Mouse (Mus musculus): Measurements from ENCODE around the gene Cdon.
A peak's percentile ranks its signal among the peaks of the same experiment; 100 is the strongest.

Cdon gene

GRCm38 (mm10) chr9:35493733-35494092, 72.8 kb downstream of the Cdon start:
- no peak for DNase-seq (ENCODE audit: low spot score in 2 of 2)

GRCm38 (mm10) chr9:35494937-35495336, 74.0 kb downstream of the Cdon start:
- no peak for DNase-seq (ENCODE audit: low spot score in 2 of 2)

GRCm38 (mm10) chr9:35495471-35495870, 74.5 kb downstream of the Cdon start:
- DNase-seq (ENCODE audit: low spot score in 2 of 2) = no peak

- DNase-seq (ENCODE audit: low spot score in 2 of 2) = no peak
Measured at GRCm38 (mm10) chr9:35499946-35500345, 79.0 kb downstream of the Cdon start.

GRCm38 (mm10) chr9:35502361-35503000, 81.6 kb downstream of the Cdon start:
- no peak for DNase-seq (ENCODE audit: low spot score in 2 of 2)

- peak in 1 of 2 experiments; percentile 17 for DNase-seq (ENCODE audit: low spot score in 2 of 2)
Measured at GRCm38 (mm10) chr9:35508234-35508633, 87.3 kb downstream of the Cdon start.

- DNase-seq (ENCODE audit: low spot score in 2 of 2) = no peak
Measured at GRCm38 (mm10) chr9:35513900-35514299, 93.0 kb downstream of the Cdon start.

GRCm38 (mm10) chr9:35516182-35516581, 95.3 kb downstream of the Cdon start:
- DNase-seq (ENCODE audit: low spot score in 2 of 2) = no peak

- DNase-seq (ENCODE audit: low spot score in 2 of 2) = no peak
Measured at GRCm38 (mm10) chr9:35516711-35517110, 95.8 kb downstream of the Cdon start.

- DNase-seq (ENCODE audit: low spot score in 2 of 2) = no peak
Measured at GRCm38 (mm10) chr9:35518169-35518568, 97.2 kb downstream of the Cdon start, which contains the start of gene Gm1113. TSS of gene Gm1113 (minus strand) at chr9:35518269.

GRCm38 (mm10) chr9:35520631-35521348, 99.9 kb downstream of the Cdon start:
- DNase-seq (ENCODE audit: low spot score in 2 of 2) = no peak

GRCm38 (mm10) chr9:35522241-35522640, 101.3 kb downstream of the Cdon start:
- DNase-seq (ENCODE audit: low spot score in 2 of 2) = no peak

- DNase-seq (ENCODE audit: low spot score in 2 of 2) = no peak
Measured at GRCm38 (mm10) chr9:35522821-35523515, 102.0 kb downstream of the Cdon start.

GRCm38 (mm10) chr9:35523541-35523940, 102.6 kb downstream of the Cdon start:
- DNase-seq (ENCODE audit: low spot score in 2 of 2) = peak; percentile 65

GRCm38 (mm10) chr9:35523941-35524411, 103.0 kb downstream of the Cdon start:
- DNase-seq (ENCODE audit: low spot score in 2 of 2) = peak; percentile 80 to 83

- no peak for DNase-seq (ENCODE audit: low spot score in 2 of 2)
Measured at GRCm38 (mm10) chr9:35529141-35529540, 108.2 kb downstream of the Cdon start.

GRCm38 (mm10) chr9:35529796-35530195, 108.9 kb downstream of the Cdon start:
- no peak for DNase-seq (ENCODE audit: low spot score in 2 of 2)

GRCm38 (mm10) chr9:35533266-35533665, 112.3 kb downstream of the Cdon start:
- no peak for DNase-seq (ENCODE audit: low spot score in 2 of 2)

GRCm38 (mm10) chr9:35535110-35535509, 114.2 kb downstream of the Cdon start:
- peak; percentile 61 to 63 for DNase-seq (ENCODE audit: low spot score in 2 of 2)

- DNase-seq (ENCODE audit: low spot score in 2 of 2) = no peak
Measured at GRCm38 (mm10) chr9:35535876-35536275, 114.9 kb downstream of the Cdon start.

GRCm38 (mm10) chr9:35539001-35539750, 118.2 kb downstream of the Cdon start:
- no peak for DNase-seq (ENCODE audit: low spot score in 2 of 2)

- DNase-seq (ENCODE audit: low spot score in 2 of 2) = no peak
Measured at GRCm38 (mm10) chr9:35541024-35541423, 120.1 kb downstream of the Cdon start.

Data from right cerebral cortex, adult 2 months (tissue).